Mouse (Mus musculus) adrenal gland, adult 8-10 months (tissue): ENCODE measurements around the gene Glud1. TPM values are rescaled to one million over a fixed set of nuclear protein-coding genes. Genes with fewer than 3 reads are reported as not detected.
A peak's percentile ranks its signal among the peaks of the same experiment; 100 is the strongest.

Experiments used
- DNase-seq: peaks from one replicate; pipeline ENCODE4 v3.0.0; 2022
- total RNA-seq, 4 experiments: library from RNA; stranded (reverse); gene quantifications; 2 replicates each; pipeline ENCODE4 v1.2.4; 2022

Gene Glud1
- total RNA-seq, 4 experiments from 2014 or later = 213 to 238 (median 225) TPM

DNA sequence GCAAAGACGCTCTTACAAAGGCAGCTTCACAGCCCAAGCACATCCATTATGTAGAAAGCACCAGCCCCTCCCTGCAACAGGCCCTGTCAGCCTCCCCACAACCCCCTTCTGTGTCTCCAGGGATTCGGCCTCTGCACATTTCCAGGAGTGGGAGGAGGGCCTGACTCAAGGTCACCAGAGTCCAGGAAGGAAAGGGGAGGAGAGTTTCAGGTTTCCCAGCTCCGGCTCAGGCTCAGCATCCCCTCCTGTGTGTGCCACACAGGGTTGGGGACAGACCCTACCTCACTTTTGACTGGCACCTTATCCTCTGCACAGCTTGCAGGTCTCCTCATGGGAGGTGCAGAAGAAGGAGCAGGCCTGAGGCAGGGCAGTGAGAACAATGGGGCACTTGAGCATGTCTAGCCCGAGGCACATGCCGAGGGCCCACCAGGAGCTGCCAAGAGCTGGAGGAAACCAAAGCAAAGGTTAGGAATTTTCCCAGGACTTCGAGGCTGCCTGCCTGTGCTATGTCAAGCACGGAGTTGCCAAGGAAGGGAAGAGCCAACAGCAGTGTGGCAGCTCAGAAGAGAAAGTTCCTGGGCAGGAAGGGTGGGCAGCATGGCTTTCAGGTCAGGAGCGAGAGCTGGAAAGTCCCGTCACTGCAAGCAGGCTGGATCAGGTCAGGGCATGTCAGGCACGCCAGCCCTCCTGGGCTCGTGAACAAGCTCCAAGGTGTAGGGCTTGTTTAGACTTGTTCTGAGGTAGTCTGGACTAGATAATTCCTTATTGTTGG is 68.2 kb downstream of the Glud1 start:
- DNase-seq = peak; percentile 65

DNA sequence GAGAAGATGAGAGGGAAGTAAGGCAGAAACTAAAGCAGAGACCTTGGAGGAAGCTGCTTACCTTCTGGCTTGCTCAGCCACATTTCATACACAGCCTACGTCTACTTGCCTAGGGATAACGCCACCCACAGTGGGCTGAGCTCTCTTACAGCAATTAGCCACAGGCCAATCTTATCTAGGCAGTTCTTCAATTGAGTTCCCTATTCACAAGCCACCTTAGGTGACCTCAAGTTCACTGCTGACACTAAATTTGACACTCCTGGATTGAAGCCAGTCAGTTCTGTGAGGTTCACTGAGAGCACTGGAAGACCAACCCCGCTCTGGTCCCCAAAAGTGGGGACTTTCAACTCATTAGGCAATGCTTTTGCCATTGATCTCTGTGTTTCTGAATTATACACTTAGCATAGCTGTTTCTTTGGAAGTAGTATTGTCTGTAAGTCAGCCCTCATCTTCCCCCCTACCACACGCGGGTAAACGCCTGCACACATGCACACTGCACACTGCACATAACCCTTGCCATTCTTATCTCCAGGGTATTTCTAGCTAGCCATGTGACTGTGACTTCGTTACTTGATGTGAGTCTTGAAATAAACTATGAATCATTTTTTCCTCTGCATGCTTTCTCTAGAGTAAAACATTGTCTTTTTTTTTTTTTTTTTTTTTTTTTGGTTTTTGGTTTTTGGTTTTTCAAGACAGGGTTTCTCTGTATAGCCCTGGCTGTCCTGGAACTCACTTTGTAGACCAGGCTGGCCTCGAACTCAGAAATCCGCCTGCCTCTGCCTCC is 72.6 kb downstream of the Glud1 start:
- DNase-seq = no peak

DNA sequence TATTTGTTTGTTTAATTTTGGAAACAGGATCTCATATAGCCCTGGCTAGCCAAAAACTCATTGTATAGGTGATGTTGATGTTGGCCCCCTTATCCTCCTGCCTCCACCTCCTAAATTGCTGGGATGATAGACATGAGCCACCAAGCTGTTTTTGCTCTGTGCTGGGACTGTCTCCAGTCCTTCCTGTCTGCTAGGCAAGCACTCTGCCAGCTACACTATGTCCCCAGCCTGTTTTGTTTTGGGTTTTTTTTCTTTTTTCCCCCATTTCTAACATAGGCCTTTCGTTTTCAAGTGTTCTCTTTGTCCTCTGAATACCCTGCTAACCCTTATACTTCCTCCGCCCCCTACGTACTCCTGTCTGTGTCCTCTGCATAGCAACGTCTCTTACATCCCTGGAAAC is 82.8 kb downstream of the Glud1 start:
- DNase-seq = no peak

Other genes with a start within 250 kb of the Glud1 start
- 1 to 10 TPM; 1.2 to 3.1 (median 2.0) TPM for gene Anxa8, start 224.7 kb upstream of the Glud1 start, total RNA-seq
- not detected for gene A630023A22Rik, start 208.0 kb upstream of the Glud1 start, total RNA-seq
- under 1 TPM in 1 of 4 experiments, not detected in 3; 0.07 TPM for gene Npy4r, start 158.2 kb upstream of the Glud1 start, total RNA-seq
- gene Gprin2, start 109.1 kb upstream of the Glud1 start, total RNA-seq = 1 to 10 TPM; 3.6 to 7.1 (median 4.7) TPM
- gene Syt15, start 91.1 kb upstream of the Glud1 start, total RNA-seq = under 1 TPM; 0.15 to 0.38 (median 0.30) TPM
- 10 to 100 TPM; 11.3 to 13.5 (median 12.6) TPM for gene Shld2, start 234 bp upstream of the Glud1 start, total RNA-seq
- not detected for gene Fam25c, start 44.7 kb downstream of the Glud1 start, total RNA-seq
- 100 to 1,000 TPM in 1 of 4 experiments, 10 to 100 TPM in 3; 19.1 to 206 (median 82.2) TPM for gene Sncg, start 64.1 kb downstream of the Glud1 start, total RNA-seq
- 10 to 100 TPM; 27.7 to 45.8 (median 39.9) TPM for gene Mmrn2, start 64.7 kb downstream of the Glud1 start, total RNA-seq
- 10 to 100 TPM; 60.5 to 74.7 (median 67.1) TPM for gene Bmpr1a, start 192.6 kb downstream of the Glud1 start, total RNA-seq
- gene 9230112D13Rik, start 212.1 kb downstream of the Glud1 start, total RNA-seq = not detected